Mouse (Mus musculus): ENCODE measurements at regions not wholly inside any gene's neighbourhood (a gene's known extent, or its start where the extent isn't known, plus 50 kb on each side); places are given as distances from the start of the nearest gene placed in this dataset.

GRCm38 (mm10) chr1:151126756-151127155, 55.6 kb upstream of the Gm47985 start:
- TF ChIP-seq CTCF (IDR thresholded peaks at IDR 0.05; ENCODE audit: control insufficient read depth, insufficient read depth, insufficient replicate concordance, low read depth, low read length) (no peak), POLR2A (IDR thresholded peaks at IDR 0.05; ENCODE audit: control insufficient read depth, low read depth, low read length) (no peak)
